8 mouse cellular contexts compared by ENCODE assay signal in genomic region chr11:90363406-90363805, GRCm38 (mm10). TPM values are rescaled to one million over a fixed set of nuclear protein-coding genes. Genes with fewer than 3 reads are reported as not detected.
DNase-seq lines count a peak whose midpoint lies in the region; ATAC-seq and TF ChIP-seq lines count a peak whose summit lies in the region.

No protein-coding gene starts in this region.

- no peaks in the 10 kb centered on the region for H3K9me3 ChIP-seq in lung, embryonic 14.5 days (ENCODE audit: low read depth, low read length)

- H3K9ac ChIP-seq in lung, embryonic 14.5 days = no peak overlapping the region

- no peak overlapping the region for H3K4me2 ChIP-seq in lung, embryonic 14.5 days

- peak; percentile 63 for DNase-seq in gastrocnemius, adult 2 months
- no peak for DNase-seq in gastrocnemius, postnatal 36 days
- DNase-seq in urinary bladder, postnatal 14 days (ENCODE audit: low spot score) = peak; percentile 53
- DNase-seq in urinary bladder, postnatal 4 days (ENCODE audit: low spot score in 2 of 2) = no peak
- peak; percentile 68 to 81 for DNase-seq in heart, postnatal 10 days
- DNase-seq in lung, embryonic 14.5 days = peak; percentile 77
- no peak for DNase-seq in frontal cortex, postnatal 25 days (ENCODE audit: low spot score in 2 of 2)

- ATAC-seq in lung, embryonic 14.5 days (ENCODE audit: insufficient read depth) = no peak
- no peak for ATAC-seq in erythroid progenitor cell, adult 5-6 weeks (replicated peaks; ENCODE audit: low FRiP score, poor library complexity, severe bottlenecking)

- no peaks in the 10 kb centered on the region for H3K36me3 ChIP-seq in lung, embryonic 14.5 days (ENCODE audit: insufficient read depth)

- intact Hi-C loops in gastrocnemius, adult 2 months (cut with DNase I) = loop anchor here (2.0 kb wide), 1 partner anchor 27 kb away; the partner anchor contains the start of gene Hlf
- intact Hi-C loops in gastrocnemius, postnatal 36 days (cut with DNase I) = no loop called here
- intact Hi-C loops in heart, postnatal 10 days (cut with DNase I) = loop anchor here (5.0 kb wide), 2 partner anchors 46 to 254 kb away; no protein-coding TSS in a partner anchor

- H3K4me1 ChIP-seq in lung, embryonic 14.5 days (ENCODE audit: insufficient read depth) = peaks cover 18% of the 10 kb centered on the region

- H3K27ac ChIP-seq in gastrocnemius, adult 2 months = no peak overlapping the region
- H3K27ac ChIP-seq in lung, embryonic 14.5 days (ENCODE audit: low read depth) = no peak overlapping the region

- TF ChIP-seq CTCF in gastrocnemius, adult 2 months (IDR thresholded peaks at IDR 0.05) = peak; percentile 80
- peak; percentile 69 for TF ChIP-seq CTCF in lung, embryonic 14.5 days (IDR thresholded peaks at IDR 0.05; ENCODE audit: low read depth)

- 49% methylated on average over 3 of the region's 3 CpGs for WGBS in lung, embryonic 14.5 days

- H3K27me3 ChIP-seq in lung, embryonic 14.5 days (ENCODE audit: insufficient read depth, low read length) = no peaks in the 10 kb centered on the region

- H3K4me3 ChIP-seq in gastrocnemius, adult 2 months = no peak overlapping the region
- H3K4me3 ChIP-seq in lung, embryonic 14.5 days (ENCODE audit: low read depth, low read length) = no peak overlapping the region

RNA-seq across cellular contexts. Expression of gene Hlf, which starts 27.3 kb away (rescaled TPM):
- total RNA-seq in gastrocnemius, adult 2 months (2021) = 1 to 10 TPM; 3.7 to 8.3 TPM
- total RNA-seq in gastrocnemius, postnatal 36 days (2021) = 1 to 10 TPM; 6.7 to 7.4 TPM
- 10 to 100 TPM; 15.7 to 22.1 TPM for total RNA-seq in heart, postnatal 10 days (2021)
- polyA plus RNA-seq in lung, embryonic 14.5 days (2014; fragmentation: Nextera tagmentation; extraction: Ambion mirVana) = 3.6 and 4.4 TPM in 2 replicates
- 1.4 and 3.4 TPM in 2 replicates for total RNA-seq in erythroid progenitor cell, adult 5-6 weeks (2015; ENCODE audit: low replicate concordance)
- 0.51 TPM in 1 of 2 replicates, not detected in the other for total RNA-seq in erythroid progenitor cell, adult 5-6 weeks (2017; ENCODE audit: low replicate concordance)

Comparison
In these comparisons a context has a peak if more than half of its experiments do, and no peak if none do; other contexts are left out.
1. DNase-seq: peak in gastrocnemius, adult 2 months (single experiment), urinary bladder, postnatal 14 days (single experiment), heart, postnatal 10 days (2 of 2) and lung, embryonic 14.5 days (single experiment); none in gastrocnemius, postnatal 36 days (0 of 2), urinary bladder, postnatal 4 days (0 of 2) and frontal cortex, postnatal 25 days (0 of 2).